Mouse (Mus musculus): ENCODE measurements at regions not wholly inside any gene's neighbourhood (a gene's known extent, or its start where the extent isn't known, plus 50 kb on each side); places are given as distances from the start of the nearest gene placed in this dataset.

GRCm38 (mm10) chr6:39261951-39262350, 55.4 kb upstream of the Kdm7a start:
- TF ChIP-seq CTCF (IDR thresholded peaks at IDR 0.05): no peak
- no peak for TF ChIP-seq EP300 (IDR thresholded peaks at IDR 0.05)
